Mouse (Mus musculus): ENCODE data around the gene Hspbap1. TPM values are rescaled to one million over a fixed set of nuclear protein-coding genes. Genes with fewer than 3 reads are reported as not detected.

The Hspbap1 gene
- polyA plus RNA-seq (2012; rRNA removed): 8.9 and 9.2 TPM in 2 replicates

GRCm38 (mm10) chr16:35769878-35770657, at the start of gene Hspbap1:
Hspbap1 (plus strand) TSS chr16:35770375.

GRCm38 (mm10) chr16:35768785-35769642, 1.2 kb upstream of the Hspbap1 start, which contains the start of gene Dirc2:
Dirc2 (minus strand) TSS chr16:35769356.

GRCm38 (mm10) chr16:35871048-35871851, 101.1 kb downstream of the Hspbap1 start, which contains the start of gene Parp14:
Parp14 (minus strand) TSS chr16:35871544.

Other genes starting within 250 kb of the Hspbap1 start
- gene Sema5b, start 229.2 kb upstream of the Hspbap1 start, polyA plus RNA-seq (2012; rRNA removed): 0.22 and 0.34 TPM in 2 replicates
- gene Dirc2, start 1.0 kb upstream of the Hspbap1 start, polyA plus RNA-seq (2012; rRNA removed): 4.7 and 5.3 TPM in 2 replicates
- 6.2 and 6.8 TPM in 2 replicates for gene Parp14, start 101.2 kb downstream of the Hspbap1 start, polyA plus RNA-seq (2012; rRNA removed)
- gene Parp9, start 168.1 kb downstream of the Hspbap1 start, polyA plus RNA-seq (2012; rRNA removed): 15.2 and 20.5 TPM in 2 replicates
- 9.2 and 11.2 TPM in 2 replicates for gene Dtx3l, start 168.8 kb downstream of the Hspbap1 start, polyA plus RNA-seq (2012; rRNA removed)
- gene Kpna1, start 208.4 kb downstream of the Hspbap1 start, polyA plus RNA-seq (2012; rRNA removed): 7.6 and 8.0 TPM in 2 replicates